Mouse (Mus musculus): Measurements from ENCODE around the gene Tmem253.
"Not testable (repeated sequence)": the region's sequence is repeated elsewhere in the genome, so short reads cannot be mapped to it uniquely, and the experiment has no call there.

Gene Tmem253

GRCm38 (mm10) chr14:52021568-52022212 is 6.2 kb downstream of the Tmem253 start:
- no peak for DNase-seq (ENCODE audit: low spot score in 2 of 2)

- no peak for DNase-seq (ENCODE audit: low spot score in 2 of 2)
Measured at GRCm38 (mm10) chr14:52022244-52022708, 6.8 kb downstream of the Tmem253 start.

- peak; percentile 79 to 82 for DNase-seq (ENCODE audit: low spot score in 2 of 2)
Measured at GRCm38 (mm10) chr14:52022709-52023459, 7.4 kb downstream of the Tmem253 start.

- no peak for DNase-seq (ENCODE audit: low spot score in 2 of 2)
Measured at GRCm38 (mm10) chr14:52024133-52024532, 8.7 kb downstream of the Tmem253 start.

- DNase-seq (ENCODE audit: low spot score in 2 of 2) = no peak
Measured at GRCm38 (mm10) chr14:52026342-52026741, 10.9 kb downstream of the Tmem253 start.

- DNase-seq (ENCODE audit: low spot score in 2 of 2) = no peak
Measured at GRCm38 (mm10) chr14:52035926-52036325, 20.5 kb downstream of the Tmem253 start.

- no peak for DNase-seq (ENCODE audit: low spot score in 2 of 2)
Measured at GRCm38 (mm10) chr14:52039332-52039731, 23.9 kb downstream of the Tmem253 start.

- not testable (repeated sequence) for DNase-seq (ENCODE audit: low spot score in 2 of 2)
Measured at GRCm38 (mm10) chr14:52042359-52042758, 26.9 kb downstream of the Tmem253 start, which contains the start of gene Olfr221. Gene Olfr221, minus strand, starts transcription at chr14:52042459.

- no peak for DNase-seq (ENCODE audit: low spot score in 2 of 2)
Measured at GRCm38 (mm10) chr14:52043446-52043845, 28.0 kb downstream of the Tmem253 start.

GRCm38 (mm10) chr14:52044901-52045678 is 29.6 kb downstream of the Tmem253 start:
- DNase-seq (ENCODE audit: low spot score in 2 of 2) = no peak

- no peak for DNase-seq (ENCODE audit: low spot score in 2 of 2)
Measured at GRCm38 (mm10) chr14:52045966-52046565, 30.6 kb downstream of the Tmem253 start.

GRCm38 (mm10) chr14:52052720-52053119 is 37.3 kb downstream of the Tmem253 start:
- DNase-seq (ENCODE audit: low spot score in 2 of 2) = not testable (repeated sequence)

- DNase-seq (ENCODE audit: low spot score in 2 of 2) = no peak
Measured at GRCm38 (mm10) chr14:52059982-52060381, 44.5 kb downstream of the Tmem253 start.

GRCm38 (mm10) chr14:52060800-52061199 is 45.3 kb downstream of the Tmem253 start:
- peak in 1 of 2 experiments; percentile 22 for DNase-seq (ENCODE audit: low spot score in 2 of 2)

- DNase-seq (ENCODE audit: low spot score in 2 of 2) = no peak
Measured at GRCm38 (mm10) chr14:52061798-52062197, 46.3 kb downstream of the Tmem253 start.

GRCm38 (mm10) chr14:52066135-52066534 is 50.7 kb downstream of the Tmem253 start:
- no peak for DNase-seq (ENCODE audit: low spot score in 2 of 2)

All from frontal cortex, postnatal 36 days (tissue).